Mouse (Mus musculus) c-Kit-positive CD71-positive TER-119-positive erythroid progenitor cells, embryonic 14.5 days (primary cell): ENCODE measurements at regions not wholly inside any gene's neighbourhood (a gene's known extent, or its start where the extent isn't known, plus 50 kb on each side); places are given as distances from the start of the nearest gene placed in this dataset.

Source experiments
- DNase-seq: peaks from one replicate; pipeline ENCODE4 v3.0.0-alpha.2; 2013; ENCODE audit warnings: low spot score

DNA sequence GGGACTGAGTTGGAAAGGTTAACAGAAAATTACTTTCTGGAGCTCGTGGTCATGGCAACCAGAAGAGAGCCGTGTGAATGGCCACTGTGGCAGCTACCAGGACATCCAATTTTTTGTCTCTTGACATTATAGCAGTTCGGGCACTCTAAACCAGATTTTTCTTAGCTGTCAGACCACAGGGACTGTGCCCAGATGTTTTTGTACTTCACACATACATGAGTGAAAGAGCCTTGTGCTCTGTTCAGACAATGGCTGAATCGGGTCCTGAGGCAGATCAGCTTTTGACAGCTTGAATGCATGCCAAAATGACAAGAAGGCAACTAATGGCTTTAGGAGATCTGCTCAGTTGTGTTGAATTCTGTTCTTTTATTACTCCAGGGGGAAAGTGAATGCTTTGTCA lies 505.2 kb upstream of the Pdzrn3 start:
- no peak for DNase-seq

DNA sequence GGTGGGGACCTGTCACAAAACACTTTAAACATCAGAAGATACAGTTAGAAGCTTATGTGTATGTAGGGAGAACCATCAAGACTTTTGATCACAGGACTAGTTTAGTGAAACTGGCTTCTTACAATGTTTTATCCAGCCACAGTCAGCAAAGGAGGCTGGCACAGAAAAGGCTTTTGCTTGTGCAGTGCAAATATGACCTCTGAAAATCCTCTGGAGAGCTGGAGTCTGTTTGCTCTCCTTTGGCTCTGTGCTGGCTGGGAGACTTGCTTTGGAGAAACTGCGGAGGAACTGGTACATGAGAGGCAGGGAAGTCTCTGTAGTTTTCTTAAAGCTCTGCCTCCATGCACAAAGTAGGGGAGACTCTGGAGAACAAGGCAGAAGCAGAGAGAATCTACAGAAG lies 497.2 kb upstream of the Pdzrn3 start:
- DNase-seq, result no peak

DNA sequence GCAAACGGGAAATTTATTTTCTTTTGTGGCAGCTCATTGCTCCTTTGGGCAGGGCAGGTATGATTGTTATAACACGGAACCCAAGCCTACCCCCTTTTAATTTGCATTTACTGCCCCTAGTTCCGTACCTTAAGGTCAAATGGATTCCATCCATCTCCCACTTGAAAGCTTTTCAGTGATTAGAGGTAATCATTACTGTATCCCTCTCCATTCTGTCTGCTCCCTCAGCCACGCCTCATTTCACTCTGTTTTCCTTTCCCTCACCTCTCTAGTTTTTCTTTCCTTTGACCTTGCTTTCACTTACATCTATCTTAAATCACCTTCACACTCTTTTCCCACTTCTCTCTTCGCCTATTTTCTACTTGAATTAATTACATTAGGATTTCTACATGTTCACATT lies 481.2 kb upstream of the Pdzrn3 start:
- DNase-seq, result no peak

DNA sequence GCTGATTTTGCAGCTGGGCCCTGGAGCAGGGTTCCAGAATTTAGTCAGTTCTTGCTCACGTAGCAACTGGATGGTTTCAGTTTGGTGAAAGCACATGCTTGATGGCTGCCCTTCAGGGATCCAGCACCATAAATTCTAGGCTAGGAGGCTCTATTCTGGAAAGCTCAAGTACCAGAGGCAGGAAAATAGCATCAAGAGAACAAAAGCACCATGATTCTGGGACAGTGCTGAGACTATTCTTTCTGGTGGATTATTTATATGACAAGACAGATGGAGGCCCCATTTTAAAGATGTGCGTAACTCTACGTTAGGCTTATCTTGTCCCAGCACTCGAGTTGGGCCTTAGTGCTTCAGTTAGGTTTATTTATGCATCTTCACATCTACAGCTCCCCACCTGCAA lies 463.0 kb upstream of the Pdzrn3 start:
- no peak for DNase-seq

DNA sequence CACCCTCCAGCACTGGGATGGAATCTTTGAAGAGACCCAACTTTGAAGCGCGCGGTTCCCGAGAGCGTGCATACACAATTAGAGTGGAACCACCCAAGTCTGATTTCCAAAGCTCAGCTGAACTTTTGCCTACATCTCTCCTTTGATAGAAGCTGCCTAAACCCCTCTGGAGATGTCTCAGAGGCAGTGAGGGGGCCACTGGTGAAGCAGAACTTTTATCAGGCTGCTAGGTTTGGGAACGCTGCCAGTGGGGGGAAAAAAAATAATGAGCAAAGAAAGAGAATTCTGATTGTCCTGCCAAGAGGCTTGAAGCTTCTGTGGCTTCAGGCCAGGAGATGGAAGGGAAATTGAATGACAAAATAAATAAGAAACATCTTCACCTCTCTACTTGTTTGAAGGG lies 459.9 kb upstream of the Pdzrn3 start:
- DNase-seq, result no peak

DNA sequence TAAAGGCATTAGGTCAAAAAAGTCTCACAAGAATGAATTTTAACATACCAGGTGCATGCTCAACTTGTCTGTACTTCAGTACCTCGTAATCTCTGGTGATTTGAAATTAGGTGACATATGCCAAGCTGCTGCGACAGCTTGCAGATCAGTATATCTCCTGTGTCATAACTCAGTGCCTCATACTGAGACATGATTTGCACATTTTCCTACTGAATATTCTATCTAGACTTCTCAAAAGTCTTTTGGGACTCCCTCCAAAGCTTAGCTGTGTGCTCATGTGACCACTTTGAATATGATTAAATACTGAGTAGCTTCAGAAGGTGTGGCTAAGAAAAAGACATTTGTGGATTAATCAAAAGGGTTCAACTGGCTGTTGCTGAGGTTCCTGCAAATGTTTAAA lies 416.3 kb upstream of the Pdzrn3 start:
- DNase-seq, result no peak

DNA sequence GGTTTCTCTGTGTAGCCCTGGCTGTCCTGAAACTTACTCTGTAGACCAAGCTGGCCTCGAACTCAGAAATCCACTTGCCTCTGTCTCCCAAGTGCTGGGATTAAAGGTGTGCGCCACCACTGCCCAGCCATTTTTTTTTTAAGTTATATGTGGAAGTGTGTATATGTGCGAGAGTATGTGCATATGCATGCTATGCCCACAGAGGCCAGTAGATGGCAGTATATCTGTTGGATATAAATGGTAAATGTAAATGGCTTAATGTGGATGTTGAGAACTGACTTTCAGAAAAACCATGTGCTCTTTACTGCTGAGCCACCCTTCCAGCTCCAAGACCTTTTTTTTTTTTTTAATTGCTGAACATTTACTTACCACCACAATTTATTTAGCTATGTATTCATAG lies 400.2 kb upstream of the Pdzrn3 start:
- DNase-seq, result peak; percentile 3

DNA sequence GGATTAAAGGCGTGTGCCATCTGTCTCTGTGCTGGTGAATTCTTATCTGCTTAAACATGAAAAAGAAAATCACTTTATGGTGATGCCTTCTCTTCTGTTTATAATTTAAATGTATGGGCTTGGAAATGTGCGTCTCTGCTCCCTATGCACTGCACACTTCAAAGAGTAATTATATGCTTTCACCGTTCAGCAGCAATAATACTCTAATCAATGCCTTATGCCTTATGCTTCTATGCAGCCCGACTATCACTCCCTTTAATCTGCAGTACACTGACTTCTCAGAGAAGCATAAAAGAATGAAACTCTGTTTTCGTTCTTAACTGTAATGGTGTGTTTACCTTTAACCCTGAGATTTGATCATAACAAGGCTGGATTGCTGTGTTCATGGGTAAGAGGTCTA lies 395.5 kb upstream of the Pdzrn3 start:
- DNase-seq, result no peak

DNA sequence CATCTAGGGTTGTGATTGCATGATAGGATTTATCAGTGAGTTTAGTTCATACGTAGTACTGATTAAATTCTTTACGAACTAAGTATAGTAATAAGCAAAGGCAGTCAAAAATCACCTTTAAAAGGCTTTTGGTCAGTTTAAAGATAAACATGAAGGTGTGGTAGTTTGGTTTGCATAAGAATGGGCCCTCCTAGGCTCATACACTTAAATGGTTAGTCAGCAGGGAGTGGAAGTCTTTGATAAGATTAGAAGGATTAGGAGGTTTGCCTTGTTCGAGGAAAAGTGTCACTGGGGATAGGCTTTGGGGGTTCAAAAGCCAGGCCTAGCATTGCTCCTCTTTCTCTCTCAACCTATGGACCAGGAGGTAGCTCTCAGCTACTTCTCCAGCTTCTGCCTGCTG lies 357.4 kb upstream of the Pdzrn3 start:
- DNase-seq, result no peak

DNA sequence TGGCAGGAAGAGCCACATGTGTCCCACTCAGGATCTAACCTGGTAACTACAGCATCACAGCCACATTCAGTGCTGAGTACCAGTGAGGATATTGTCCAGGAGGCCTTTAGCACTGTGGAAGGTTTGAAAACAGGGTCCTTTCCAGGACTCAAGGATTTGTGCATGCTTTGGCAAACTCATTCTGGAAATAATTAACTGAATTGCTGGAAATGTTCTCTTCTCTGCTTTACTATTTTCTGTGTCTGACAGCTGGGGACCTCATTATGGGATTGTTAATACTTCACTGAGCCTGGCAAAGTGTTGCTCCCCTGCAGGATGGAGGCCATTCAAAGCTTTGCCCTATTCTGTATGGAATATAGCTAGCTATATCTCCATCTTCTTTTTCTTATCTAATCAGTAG lies 342.8 kb upstream of the Pdzrn3 start:
- DNase-seq, result no peak

DNA sequence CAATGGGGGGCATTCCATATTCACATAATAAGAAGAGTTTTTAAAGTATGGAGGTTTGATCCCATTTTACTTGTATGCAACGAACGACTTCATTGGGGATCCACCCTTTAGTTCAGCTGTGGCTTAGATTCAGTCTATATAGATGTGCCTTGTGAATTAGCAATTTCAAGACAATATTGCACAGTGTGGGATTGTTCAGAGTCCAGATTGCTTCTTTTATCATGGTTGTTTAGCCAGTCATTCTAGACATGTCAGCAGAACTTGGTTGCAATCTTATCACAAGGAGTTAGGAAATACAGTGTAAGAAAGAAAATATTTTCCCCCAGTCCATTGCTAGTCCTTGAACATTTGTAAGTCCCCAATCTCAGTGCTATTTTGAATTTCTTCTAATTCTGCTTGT lies 312.0 kb upstream of the Pdzrn3 start:
- no peak for DNase-seq

DNA sequence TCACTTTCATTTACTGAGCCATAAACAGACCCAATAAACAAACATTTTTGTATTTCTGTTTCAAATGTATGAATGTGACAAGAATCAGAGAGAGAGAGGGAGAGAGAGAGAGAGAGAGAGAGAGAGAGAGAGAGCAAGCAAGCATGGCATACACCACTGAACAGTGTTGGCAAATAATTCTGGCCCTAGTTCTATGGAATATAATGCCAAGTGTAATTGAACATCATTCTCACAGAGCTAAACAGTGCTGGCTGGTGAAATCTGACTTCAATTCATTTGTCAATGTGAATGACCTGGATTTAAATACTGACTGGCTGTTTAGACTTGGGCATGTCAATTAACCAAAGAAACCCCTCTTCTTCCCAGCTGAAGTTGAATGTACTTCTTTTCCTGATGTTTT lies 308.9 kb upstream of the Pdzrn3 start:
- no peak for DNase-seq

DNA sequence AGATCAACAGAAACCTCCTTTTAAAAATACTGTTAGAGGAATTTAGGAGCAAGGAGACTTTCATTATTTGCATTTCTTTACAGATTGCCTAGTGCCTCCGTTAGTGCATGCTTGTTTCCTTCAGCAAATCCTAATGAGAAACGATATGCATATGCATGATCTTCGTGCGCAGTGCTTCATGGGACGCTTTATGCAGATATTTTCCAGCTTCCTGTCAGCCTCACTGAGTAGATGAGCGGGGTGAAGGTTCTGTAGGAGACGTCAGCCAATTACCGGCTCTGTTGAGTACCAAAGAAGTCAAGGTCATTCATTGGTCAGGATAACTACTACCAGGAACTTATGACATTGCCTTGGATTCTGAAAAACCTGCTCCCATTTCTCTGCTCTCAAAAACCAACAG lies 308.0 kb upstream of the Pdzrn3 start:
- no peak for DNase-seq

DNA sequence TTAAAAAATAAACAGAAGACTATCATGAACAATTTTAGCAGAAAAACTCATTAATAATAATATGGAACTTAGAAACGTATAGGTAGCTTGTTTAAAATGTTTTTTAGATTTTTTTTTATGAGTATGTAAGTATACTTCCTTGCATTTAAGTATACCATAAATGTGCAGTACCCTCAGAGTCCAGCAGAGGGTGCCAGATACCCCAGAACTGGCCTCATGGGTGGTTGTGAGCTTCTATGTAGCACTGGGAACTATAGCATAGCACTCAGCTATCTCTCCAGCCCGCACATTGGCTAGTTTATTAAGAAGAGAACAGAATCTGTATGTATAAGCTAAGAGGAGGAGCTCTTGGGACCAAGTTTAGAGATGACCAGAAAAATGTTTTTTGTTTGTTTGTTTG lies 306.7 kb upstream of the Pdzrn3 start:
- DNase-seq, result peak; percentile 10

DNA sequence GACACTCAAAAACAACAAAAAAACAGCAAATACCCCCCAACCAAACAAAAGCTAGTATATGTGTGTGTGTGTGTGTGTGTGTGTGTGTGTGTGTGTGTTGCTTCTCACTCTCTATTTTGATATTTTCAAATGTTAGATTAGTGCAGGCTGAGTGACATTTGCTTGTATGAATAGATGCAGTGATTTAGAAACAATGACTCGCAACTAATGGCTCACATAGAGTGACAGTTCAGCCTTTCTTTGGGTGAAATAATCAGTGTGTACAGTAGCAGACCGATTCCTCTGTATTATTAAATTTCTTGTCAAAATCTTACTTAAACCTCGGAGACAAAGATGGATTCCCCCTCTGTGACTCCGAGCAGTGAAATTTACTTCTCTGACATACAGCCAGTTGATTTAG lies 297.1 kb upstream of the Pdzrn3 start:
- DNase-seq, result no peak

DNA sequence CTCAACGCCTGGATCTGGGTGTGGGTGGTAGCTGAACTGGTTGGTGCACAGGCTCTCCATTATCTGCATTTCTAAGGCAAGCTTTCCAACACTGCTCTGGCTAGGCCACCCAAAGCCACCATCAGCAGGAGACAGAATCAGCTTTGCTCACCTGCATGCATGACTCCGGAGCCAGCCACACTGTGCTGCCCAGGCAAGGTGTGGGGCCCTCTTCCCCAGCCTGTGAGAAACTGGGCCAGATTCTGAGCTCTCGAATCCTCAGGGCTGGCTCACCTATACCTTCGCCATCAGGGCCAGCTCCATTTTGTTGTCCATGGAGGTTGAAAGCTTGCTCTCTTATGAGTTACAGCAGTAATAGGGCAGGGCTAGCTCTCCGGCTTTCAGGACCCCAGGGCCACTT lies 293.1 kb upstream of the Pdzrn3 start:
- no peak for DNase-seq

DNA sequence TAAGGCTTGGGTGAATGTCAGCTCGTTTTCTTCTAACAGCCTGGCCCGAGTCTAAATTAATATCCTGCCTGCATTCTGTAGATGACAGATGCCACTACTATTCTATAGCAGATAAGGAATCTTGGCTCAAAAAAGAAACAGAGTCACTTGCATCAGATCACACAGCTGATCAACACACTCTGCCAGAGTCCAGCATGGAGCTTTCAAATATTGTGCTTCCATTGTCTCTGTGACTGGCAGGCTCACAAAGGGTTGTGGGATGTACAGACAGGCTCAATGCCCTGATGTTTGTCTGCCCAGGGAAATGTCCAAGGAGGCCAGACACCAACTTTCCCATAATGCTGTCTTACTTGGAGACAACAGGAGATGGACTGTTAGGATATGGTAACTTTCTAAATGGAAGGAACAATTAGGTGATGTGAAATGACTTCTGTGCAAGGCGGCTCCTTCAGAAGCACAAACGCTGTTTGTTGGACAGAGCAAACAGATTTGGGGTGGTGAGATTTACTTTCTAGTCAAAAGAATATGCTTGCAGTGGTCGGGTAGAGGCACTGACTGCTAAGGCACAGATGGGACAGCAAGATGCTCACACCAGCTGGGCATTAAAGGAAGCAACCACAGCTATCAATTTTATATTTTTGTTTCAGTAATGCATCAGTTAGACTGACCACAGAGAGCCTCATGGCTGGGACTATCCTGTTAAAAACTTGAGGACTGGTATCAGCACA lies 291.6 kb upstream of the Pdzrn3 start:
- no peak for DNase-seq

DNA sequence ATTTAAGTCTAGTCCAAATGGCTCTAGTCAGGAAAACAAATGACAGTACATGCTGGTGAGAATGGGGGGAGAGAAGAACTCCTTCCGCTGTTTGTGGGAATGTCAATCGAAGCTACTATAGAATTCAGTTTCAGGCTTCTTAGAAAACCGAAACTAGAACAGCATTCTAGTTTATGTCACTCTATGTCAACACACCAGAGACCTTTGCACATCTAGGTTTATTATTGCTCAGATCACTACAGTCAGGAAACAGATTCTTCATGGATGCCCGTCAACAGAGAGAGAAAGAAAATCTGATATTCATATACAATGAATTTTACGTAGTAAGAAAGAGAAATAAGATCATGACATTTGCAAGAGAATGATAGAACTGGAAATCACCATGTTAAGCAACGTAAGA lies 276.7 kb upstream of the Pdzrn3 start:
- DNase-seq, result no peak

DNA sequence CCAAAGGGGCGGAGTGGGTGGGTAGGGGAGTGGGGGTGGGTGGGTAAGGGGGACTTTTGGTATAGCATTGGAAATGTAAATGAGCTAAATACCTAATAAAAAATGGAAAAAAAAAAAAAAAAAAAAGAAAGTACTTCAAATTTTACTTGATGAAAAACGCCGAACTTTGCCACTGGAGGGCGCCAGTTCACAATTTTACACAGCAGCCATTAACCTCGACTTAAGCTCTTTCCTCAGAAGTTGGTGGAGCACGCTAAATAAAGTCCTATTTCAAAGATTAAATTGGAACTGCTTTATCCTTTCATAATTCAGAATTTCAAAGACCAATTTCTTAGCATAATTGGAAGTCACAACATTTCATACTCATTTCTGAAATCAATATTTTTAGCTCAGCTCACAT lies 272.7 kb upstream of the Pdzrn3 start:
- peak; percentile 8 for DNase-seq

DNA sequence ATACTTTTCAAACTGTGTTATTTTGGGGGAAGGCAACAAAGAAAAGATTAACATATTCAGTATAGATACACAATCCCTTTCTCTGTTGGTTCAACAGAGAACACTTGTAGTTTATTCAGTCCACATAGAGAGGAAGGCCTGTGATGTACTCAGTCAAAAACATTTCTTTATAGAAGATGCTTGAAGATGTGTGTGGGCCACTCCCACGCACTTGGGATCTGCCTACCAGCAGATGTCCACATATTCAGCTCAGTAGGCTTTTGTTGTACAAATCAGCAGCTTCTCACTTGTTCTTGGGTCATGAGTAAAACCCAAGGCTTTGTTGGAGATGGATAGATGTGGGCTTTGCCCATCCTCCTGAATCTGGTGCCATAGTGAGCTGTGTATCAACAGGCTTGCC lies 239.6 kb upstream of the Pdzrn3 start:
- DNase-seq, result no peak

DNA sequence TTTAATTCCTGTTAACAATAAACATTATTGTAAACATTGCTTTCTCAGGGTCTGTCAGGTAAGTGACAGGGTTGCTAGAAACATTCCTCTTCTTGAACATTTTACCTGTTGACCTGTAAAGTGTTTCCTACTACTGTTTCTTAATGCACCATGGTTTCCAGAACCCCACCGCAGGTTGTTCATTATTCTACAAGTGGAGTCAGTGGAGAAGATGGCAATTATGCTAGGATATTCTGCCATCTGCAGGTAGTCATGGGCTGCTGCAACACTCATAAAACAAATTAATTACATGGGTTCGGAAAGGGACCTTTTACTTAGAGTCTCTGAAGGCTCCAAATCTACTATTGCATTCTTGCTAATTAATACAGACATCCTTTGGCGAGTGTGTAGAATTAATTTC lies 239.1 kb upstream of the Pdzrn3 start:
- no peak for DNase-seq

DNA sequence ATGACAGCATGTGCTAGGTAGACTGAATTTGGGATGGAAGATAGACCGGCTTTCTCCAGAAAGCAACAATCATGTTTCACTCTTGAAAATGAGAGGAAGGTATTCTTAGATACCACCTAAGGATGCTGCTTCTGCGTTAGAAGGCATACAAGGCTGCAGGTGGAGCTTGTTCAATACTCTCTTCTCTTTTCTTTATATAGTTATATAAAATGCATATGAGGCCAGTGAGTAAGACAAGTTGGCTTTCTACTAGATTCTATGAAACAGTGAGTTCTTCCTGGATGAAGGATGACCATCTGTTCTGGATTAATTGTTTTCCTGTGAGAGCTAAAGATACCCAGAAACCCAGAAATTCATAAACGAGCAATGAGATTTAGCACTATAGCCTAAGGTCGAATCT lies 231.3 kb upstream of the Pdzrn3 start:
- DNase-seq, result no peak

DNA sequence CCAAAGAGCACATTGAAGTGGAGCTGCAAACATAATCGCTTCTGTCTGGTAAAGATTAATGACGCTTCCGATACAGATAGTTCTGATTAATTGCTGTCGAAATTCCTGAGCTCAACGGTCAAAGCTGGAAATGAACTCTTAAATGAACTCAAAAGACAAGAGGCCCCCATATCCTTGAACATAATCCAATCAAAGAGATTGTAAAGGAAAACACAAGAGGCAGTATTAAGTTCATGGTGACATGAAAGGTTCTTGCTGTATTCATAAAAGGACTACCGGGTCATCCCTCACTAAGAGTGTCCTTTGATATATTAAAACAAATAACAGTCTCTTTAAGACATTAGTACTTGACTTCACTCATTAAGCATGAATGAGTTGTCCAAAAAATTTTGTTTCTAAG lies 225.4 kb upstream of the Pdzrn3 start:
- DNase-seq, result no peak

DNA sequence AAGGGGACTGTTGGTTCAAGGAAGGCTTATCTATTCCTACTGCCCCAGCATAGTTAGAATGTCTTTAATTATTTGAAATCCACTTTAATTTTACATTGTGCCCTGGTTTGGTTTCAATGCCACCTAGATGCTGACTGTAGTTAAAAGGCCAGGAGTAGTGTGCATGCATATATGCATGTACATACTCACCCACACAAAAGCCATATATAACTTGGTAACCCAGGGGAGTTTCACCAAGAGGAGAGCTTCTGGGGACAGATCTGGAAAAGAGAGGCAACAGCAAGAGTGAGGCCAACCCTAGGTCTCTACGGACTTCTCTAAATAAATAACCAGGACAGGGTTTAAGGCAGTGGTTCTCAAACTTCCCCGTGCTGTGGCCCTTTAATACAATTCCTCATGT lies 219.3 kb upstream of the Pdzrn3 start:
- DNase-seq, result no peak
